In the genomic region with DNA sequence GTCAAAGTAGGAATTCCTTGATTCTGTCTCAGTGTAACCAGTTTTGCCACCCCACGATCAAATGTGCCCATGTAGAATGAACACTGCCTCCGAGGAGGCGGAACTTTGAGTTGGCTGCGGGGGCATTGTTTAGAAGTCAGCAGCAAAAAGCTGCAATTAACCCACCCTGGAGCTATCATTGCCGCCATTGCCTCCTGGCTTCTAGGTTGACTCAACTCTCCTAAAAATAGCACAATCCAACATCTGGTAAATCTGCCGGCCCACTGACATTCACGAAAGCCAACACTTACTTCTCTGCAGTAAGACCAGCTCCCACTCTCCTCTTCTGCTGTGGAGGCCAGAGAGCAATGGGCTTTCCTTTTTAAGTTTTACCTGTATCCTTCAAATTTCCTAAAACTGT, we compare ENCODE assay signal across 26 mouse cellular contexts. TPM values are rescaled to one million over a fixed set of nuclear protein-coding genes. Genes with fewer than 3 reads are reported as not detected.
DNase-seq lines count a peak whose midpoint lies in the region; ATAC-seq and TF ChIP-seq lines count a peak whose summit lies in the region.
"Had no signal": no experiment of that assay in that cellular context is flagged by ENCODE, and none has a peak within 500 bp of the region (broad histone marks: within the 10 kb centered on the region; RNA-seq: fewer than 3 reads in every experiment).

No protein-coding gene starts in this region.

- H3K9me3 ChIP-seq in heart, embryonic 10.5 days = no peaks in the 10 kb centered on the region
- H3K9me3 ChIP-seq in heart, embryonic 15.5 days (replicated peaks) = no peaks in the 10 kb centered on the region
- no peaks in the 10 kb centered on the region for H3K9me3 ChIP-seq in heart, embryonic 11.5 days (replicated peaks; ENCODE audit: control insufficient read depth, low read length)
- no peaks in the 10 kb centered on the region for H3K9me3 ChIP-seq in liver, embryonic 12.5 days (replicated peaks)
- H3K9me3 ChIP-seq: embryonic facial prominence, embryonic 10.5 days; embryonic facial prominence, embryonic 13.5 days; forebrain, embryonic 12.5 days; forebrain, embryonic 15.5 days; heart, embryonic 12.5 days; hindbrain, embryonic 12.5 days; hindbrain, embryonic 15.5 days had no signal

- DNase-seq in heart, embryonic 10.5 days (ENCODE audit: low spot score) = no peak
- no peak for DNase-seq in heart, postnatal 4 days
- DNase-seq in NIH3T3 (ENCODE audit: low read depth) = peak; percentile 64
- DNase-seq in kidney, adult 18-20 months = no peak
- DNase-seq: adrenal gland, adult 2 months; adrenal gland, postnatal 14 days; cerebellum, adult 11-12 months; cerebellum, adult 8-10 months; cerebellum, postnatal 10 days; cerebellum, postnatal 36 days; embryo, embryonic 11 days; gastrocnemius, postnatal 25 days; heart, adult 18-20 months; heart, postnatal 14 days had no signal

- H3K36me3 ChIP-seq in heart, embryonic 10.5 days = no peaks in the 10 kb centered on the region
- no peaks in the 10 kb centered on the region for H3K36me3 ChIP-seq in heart, embryonic 15.5 days
- H3K36me3 ChIP-seq in heart, embryonic 11.5 days (ENCODE audit: control insufficient read depth, insufficient read depth, low read length) = no peaks in the 10 kb centered on the region
- no peaks in the 10 kb centered on the region for H3K36me3 ChIP-seq in liver, embryonic 12.5 days
- H3K36me3 ChIP-seq: embryonic facial prominence, embryonic 10.5 days; embryonic facial prominence, embryonic 13.5 days; forebrain, embryonic 12.5 days; forebrain, embryonic 15.5 days; heart, embryonic 12.5 days; hindbrain, embryonic 12.5 days; hindbrain, embryonic 15.5 days had no signal

- 0 out of 2 replicates have a peak, but pooled peaks cover 4% of the 10 kb centered on the region for H3K27me3 ChIP-seq in heart, embryonic 10.5 days (ENCODE audit: insufficient read depth, poor library complexity, severe bottlenecking)
- H3K27me3 ChIP-seq in heart, embryonic 15.5 days = no peaks in the 10 kb centered on the region
- H3K27me3 ChIP-seq in heart, embryonic 11.5 days (ENCODE audit: control insufficient read depth, insufficient read depth, low read length) = no peaks in the 10 kb centered on the region
- no peaks in the 10 kb centered on the region for H3K27me3 ChIP-seq in liver, embryonic 12.5 days (replicated peaks)
- H3K27me3 ChIP-seq: embryonic facial prominence, embryonic 13.5 days; forebrain, embryonic 12.5 days; forebrain, embryonic 15.5 days; heart, embryonic 12.5 days; hindbrain, embryonic 12.5 days; hindbrain, embryonic 15.5 days had no signal

- no peak for ATAC-seq in heart, embryonic 15.5 days (replicated peaks; ENCODE audit: insufficient number of reproducible peaks, insufficient read depth, low FRiP score, low read depth)
- ATAC-seq in heart, embryonic 11.5 days (replicated peaks; ENCODE audit: insufficient number of reproducible peaks, low FRiP score, low TSS enrichment) = no peak
- ATAC-seq in liver, embryonic 12.5 days = no peak
- ATAC-seq: forebrain, embryonic 15.5 days had no signal

- 52% methylated on average over 7 of the region's 7 CpGs for WGBS in heart, embryonic 10.5 days
- WGBS in heart, embryonic 15.5 days = 48% methylated on average over 7 of the region's 7 CpGs
- WGBS in heart, embryonic 11.5 days (ENCODE audit: insufficient replicate concordance) = 53% methylated on average over 7 of the region's 7 CpGs
- WGBS in olfactory bulb, adult 2 months = 11% methylated on average over 7 of the region's 7 CpGs
- 57% methylated on average over 7 of the region's 7 CpGs for WGBS in liver, embryonic 12.5 days (ENCODE audit: insufficient replicate concordance)

- H3K9ac ChIP-seq in heart, embryonic 15.5 days = no peak overlapping the region
- no peak overlapping the region for H3K9ac ChIP-seq in heart, embryonic 11.5 days (ENCODE audit: low read depth, low read length)
- no peak overlapping the region for H3K9ac ChIP-seq in liver, embryonic 12.5 days
- H3K9ac ChIP-seq: embryonic facial prominence, embryonic 13.5 days; forebrain, embryonic 12.5 days; forebrain, embryonic 15.5 days; heart, embryonic 12.5 days; hindbrain, embryonic 12.5 days; hindbrain, embryonic 15.5 days had no signal

- peaks cover 12% of the 10 kb centered on the region for H3K4me1 ChIP-seq in heart, embryonic 10.5 days
- peaks cover 26% of the 10 kb centered on the region for H3K4me1 ChIP-seq in heart, embryonic 15.5 days (replicated peaks)
- 0 out of 2 replicates have a peak, but pooled peaks cover 3% of the 10 kb centered on the region for H3K4me1 ChIP-seq in heart, embryonic 11.5 days (ENCODE audit: control insufficient read depth, insufficient read depth, low read length)
- peaks cover 18% of the 10 kb centered on the region for H3K4me1 ChIP-seq in olfactory bulb, adult 2 months (ENCODE audit: control insufficient read depth, insufficient read depth, low read length)
- H3K4me1 ChIP-seq in liver, embryonic 12.5 days = no peaks in the 10 kb centered on the region
- H3K4me1 ChIP-seq: embryonic facial prominence, embryonic 10.5 days; embryonic facial prominence, embryonic 13.5 days; forebrain, embryonic 12.5 days; forebrain, embryonic 15.5 days; hindbrain, embryonic 12.5 days; hindbrain, embryonic 15.5 days had no signal

- TF ChIP-seq CTCF in olfactory bulb, adult 2 months (IDR thresholded peaks at IDR 0.05; ENCODE audit: insufficient read depth, low read depth, low read length) = no peak

- no peak overlapping the region for H3K4me2 ChIP-seq in heart, embryonic 15.5 days
- H3K4me2 ChIP-seq in heart, embryonic 11.5 days = no peak overlapping the region
- no peak overlapping the region for H3K4me2 ChIP-seq in liver, embryonic 12.5 days
- H3K4me2 ChIP-seq: embryonic facial prominence, embryonic 13.5 days; forebrain, embryonic 12.5 days; forebrain, embryonic 15.5 days; heart, embryonic 12.5 days; hindbrain, embryonic 12.5 days; hindbrain, embryonic 15.5 days had no signal

- H3K4me3 ChIP-seq in heart, embryonic 10.5 days = no peak overlapping the region
- no peak overlapping the region for H3K4me3 ChIP-seq in heart, embryonic 15.5 days
- no peak overlapping the region for H3K4me3 ChIP-seq in heart, embryonic 11.5 days (ENCODE audit: low read depth, low read length)
- H3K4me3 ChIP-seq in olfactory bulb, adult 2 months (ENCODE audit: insufficient read depth, low read depth, low read length) = no peak overlapping the region
- H3K4me3 ChIP-seq in liver, embryonic 12.5 days = no peak overlapping the region
- H3K4me3 ChIP-seq: embryonic facial prominence, embryonic 10.5 days; embryonic facial prominence, embryonic 13.5 days; erythroblast, embryonic 14.5 days; forebrain, embryonic 12.5 days; forebrain, embryonic 15.5 days; heart, embryonic 12.5 days; hindbrain, embryonic 12.5 days; hindbrain, embryonic 15.5 days had no signal

- H3K27ac ChIP-seq in heart, embryonic 10.5 days = peak overlapping the region; percentile 13; the same call in 1 of the 2 replicates
- 0 out of 2 replicates have a peak overlapping the region, but pooled peaks have one; percentile 21 for H3K27ac ChIP-seq in heart, embryonic 15.5 days
- no peak overlapping the region for H3K27ac ChIP-seq in heart, embryonic 11.5 days (ENCODE audit: low read depth, low read length)
- H3K27ac ChIP-seq in olfactory bulb, adult 2 months (ENCODE audit: insufficient read depth, low read depth, low read length) = peak overlapping the region; percentile 98
- H3K27ac ChIP-seq in liver, embryonic 12.5 days = no peak overlapping the region
- H3K27ac ChIP-seq: embryonic facial prominence, embryonic 10.5 days; embryonic facial prominence, embryonic 13.5 days; forebrain, embryonic 12.5 days; forebrain, embryonic 15.5 days; hindbrain, embryonic 12.5 days; hindbrain, embryonic 15.5 days had no signal

- TF ChIP-seq POLR2A in olfactory bulb, adult 2 months (IDR thresholded peaks at IDR 0.05; ENCODE audit: insufficient read depth, low read depth, low read length) = no peak

RNA-seq across cellular contexts. Expression of a gene that starts 35.8 kb away (rescaled TPM):
- polyA plus RNA-seq in heart, embryonic 10.5 days (2016; fragmentation: Nextera tagmentation; extraction: Ambion mirVana) = 2.8 and 3.0 TPM in 2 replicates
- total RNA-seq in heart, postnatal 4 days (2021) = 10 to 100 TPM; 18.3 to 21.0 TPM
- polyA plus RNA-seq in heart, embryonic 15.5 days (2015; fragmentation: Nextera tagmentation; extraction: Ambion mirVana) = 4.9 and 6.0 TPM in 2 replicates
- 4.1 and 5.7 TPM in 2 replicates for polyA plus RNA-seq in heart, embryonic 11.5 days (2014; fragmentation: Nextera tagmentation; extraction: Ambion mirVana)
- not detected in 2 replicates for polyA plus RNA-seq in olfactory bulb, adult 2 months (2012; ENCODE audit: insufficient read depth, insufficient read length, low replicate concordance, missing spikeins)
- polyA plus RNA-seq in liver, embryonic 12.5 days (2016; fragmentation: Nextera tagmentation; extraction: Ambion mirVana) = 0.46 and 0.73 TPM in 2 replicates

Comparison
In these comparisons a context has a peak if more than half of its experiments do, and no peak if none do; other contexts are left out.
1. H3K27ac ChIP-seq: peak in heart, embryonic 10.5 days (single experiment), heart, embryonic 15.5 days (single experiment) and olfactory bulb, adult 2 months (single experiment); none in heart, embryonic 11.5 days (single experiment) and liver, embryonic 12.5 days (single experiment).